Mouse (Mus musculus): ENCODE measurements around the gene Nploc4.

DNA sequence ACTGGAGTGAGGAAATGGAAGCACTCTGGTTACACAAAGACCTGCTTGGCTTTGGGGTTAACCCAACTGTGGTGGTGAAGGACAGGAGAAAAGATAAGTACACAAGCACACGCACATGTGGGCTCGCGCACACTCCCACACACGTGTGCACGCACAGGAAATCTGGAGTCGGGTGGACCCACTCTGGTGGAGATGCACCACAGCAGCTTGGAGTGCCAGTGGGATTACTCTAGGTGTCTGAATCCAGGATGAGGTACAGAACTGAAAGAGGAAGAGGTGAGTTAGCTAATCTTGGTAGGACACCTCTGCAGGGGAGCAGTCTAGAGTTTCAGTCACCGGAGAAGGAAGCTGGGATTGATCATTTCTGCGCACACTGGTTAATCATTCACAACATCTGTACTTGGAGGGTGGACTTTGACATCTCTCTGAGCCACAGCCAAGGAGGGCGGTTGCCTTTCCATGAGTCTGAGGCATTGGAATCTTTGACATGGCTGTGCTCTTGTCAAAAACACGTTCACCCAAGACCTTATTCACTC is 97.5 kb downstream of the Nploc4 start:
- no peak for TF ChIP-seq ZNF384 (IDR thresholded peaks at IDR 0.05; ENCODE audit: low read depth, low read length)
- no peak for TF ChIP-seq MAFK (IDR thresholded peaks at IDR 0.05; ENCODE audit: insufficient read depth, low read depth, low read length)
- no peak for TF ChIP-seq CHD2 (IDR thresholded peaks at IDR 0.05; ENCODE audit: low read depth, low read length)
- no peak for TF ChIP-seq HCFC1 (IDR thresholded peaks at IDR 0.05; ENCODE audit: borderline replicate concordance, insufficient read depth, low read length)
